14 mouse cellular contexts compared by ENCODE assay signal in the genomic region with DNA sequence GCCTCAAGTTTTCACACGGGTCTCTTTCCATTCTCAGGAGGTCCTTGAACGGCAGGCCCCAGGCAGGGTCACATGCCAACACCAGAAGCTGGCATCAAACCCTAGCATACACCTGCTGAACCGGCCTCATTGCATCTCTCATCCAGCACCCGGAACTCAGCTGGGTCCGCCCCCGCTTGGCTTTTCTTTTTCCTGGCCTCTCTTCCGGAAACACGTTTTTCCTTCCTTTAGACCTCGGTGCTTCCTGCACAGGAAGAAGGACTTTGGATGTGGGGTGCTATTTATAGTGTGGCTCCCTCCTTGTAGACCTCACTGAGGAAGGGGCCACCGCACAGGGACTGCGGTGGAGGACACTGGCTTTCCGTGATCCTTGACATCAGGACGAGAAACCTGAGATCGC. TPM values are rescaled to one million over a fixed set of nuclear protein-coding genes. Genes with fewer than 3 reads are reported as not detected.
DNase-seq lines count a peak whose midpoint lies in the region; ATAC-seq and TF ChIP-seq lines count a peak whose summit lies in the region.
"Had no signal": no experiment of that assay in that cellular context is flagged by ENCODE, and none has a peak within 500 bp of the region (broad histone marks: within the 10 kb centered on the region; RNA-seq: fewer than 3 reads in every experiment).

No protein-coding gene starts in this region.

- H3K9me3 ChIP-seq in lung, embryonic 16.5 days (ENCODE audit: control insufficient read depth, low read length): no peaks in the 10 kb centered on the region
- no peaks in the 10 kb centered on the region for H3K9me3 ChIP-seq in heart, embryonic 13.5 days
- no peaks in the 10 kb centered on the region; the same call in 1 of the 2 replicates for H3K9me3 ChIP-seq in forebrain, embryonic 12.5 days

- TF ChIP-seq POLR2A in kidney, adult 2 months (IDR thresholded peaks at IDR 0.05; ENCODE audit: low read depth, low read length): no peak

- no peak for ATAC-seq in lung, embryonic 16.5 days (ENCODE audit: low read depth)
- ATAC-seq in heart, embryonic 13.5 days (ENCODE audit: extremely low read depth, insufficient number of reproducible peaks, low FRiP score, low TSS enrichment): no peak
- no peak for ATAC-seq in forebrain, embryonic 12.5 days (ENCODE audit: low FRiP score)
- ATAC-seq in monocyte, adult 5-6 weeks (replicated peaks; ENCODE audit: insufficient number of reproducible peaks, low FRiP score, low TSS enrichment, poor library complexity, severe bottlenecking): no peak
- ATAC-seq: forebrain, embryonic 16.5 days; intestine, postnatal 0 days had no signal

- DNase-seq in kidney, adult 2 months: peak; percentile 57
- DNase-seq in kidney, adult 9 months: no peak
- DNase-seq in lung, adult 18-20 months: no peak
- peak; percentile 27 for DNase-seq in heart, postnatal 4 days
- DNase-seq: cerebellum, postnatal 14 days; liver; thymus, adult 2 months had no signal

- no peaks in the 10 kb centered on the region for H3K36me3 ChIP-seq in kidney, adult 2 months (ENCODE audit: control insufficient read depth, insufficient read depth, low read length)
- H3K36me3 ChIP-seq in lung, embryonic 16.5 days (ENCODE audit: control insufficient read depth, insufficient read depth, low read length): no peaks in the 10 kb centered on the region
- H3K36me3 ChIP-seq in heart, embryonic 13.5 days: no peaks in the 10 kb centered on the region
- no peaks in the 10 kb centered on the region for H3K36me3 ChIP-seq in forebrain, embryonic 12.5 days (replicated peaks)

- TF ChIP-seq CTCF in kidney, adult 2 months (conservative IDR thresholded peaks at IDR 0.05; ENCODE audit: insufficient read depth, insufficient read length, low read depth, low read length): no peak

- no peak overlapping the region for H3K27ac ChIP-seq in kidney, adult 2 months (ENCODE audit: insufficient read depth, low read depth, low read length)
- peak overlapping the region; percentile 60; the same call in 1 of the 2 replicates for H3K27ac ChIP-seq in lung, embryonic 16.5 days (ENCODE audit: low read length)
- H3K27ac ChIP-seq in heart, embryonic 13.5 days (replicated peaks): peak overlapping the region; percentile 55; the same call in 1 of the 2 replicates
- no peak overlapping the region for H3K27ac ChIP-seq in forebrain, embryonic 12.5 days
- H3K27ac ChIP-seq: hindbrain, embryonic 14.5 days had no signal

- peak overlapping the region; percentile 17; the same call in 1 of the 2 replicates for H3K4me2 ChIP-seq in lung, embryonic 16.5 days (ENCODE audit: low read depth, low read length)
- peak overlapping the region; percentile 13; the same call in 1 of the 2 replicates for H3K4me2 ChIP-seq in heart, embryonic 13.5 days
- no peak overlapping the region for H3K4me2 ChIP-seq in forebrain, embryonic 12.5 days
- H3K4me2 ChIP-seq: hindbrain, embryonic 14.5 days had no signal

- H3K27me3 ChIP-seq in kidney, adult 2 months (replicated peaks; ENCODE audit: control insufficient read depth, insufficient read depth, low read length): no peaks in the 10 kb centered on the region
- no peaks in the 10 kb centered on the region for H3K27me3 ChIP-seq in lung, embryonic 16.5 days (ENCODE audit: control insufficient read depth, insufficient read depth, low read depth, low read length)
- no peaks in the 10 kb centered on the region for H3K27me3 ChIP-seq in heart, embryonic 13.5 days (replicated peaks)
- peaks cover 3% of the 10 kb centered on the region; the same call in 1 of the 2 replicates for H3K27me3 ChIP-seq in forebrain, embryonic 12.5 days

- H3K4me3 ChIP-seq in kidney, adult 2 months (ENCODE audit: insufficient read depth, low read depth, low read length): no peak overlapping the region
- H3K4me3 ChIP-seq in lung, embryonic 16.5 days (ENCODE audit: low read length): no peak overlapping the region
- H3K4me3 ChIP-seq in heart, embryonic 13.5 days: no peak overlapping the region
- H3K4me3 ChIP-seq in forebrain, embryonic 12.5 days (replicated peaks): no peak overlapping the region

- WGBS in kidney, adult 2 months: 42% methylated on average over 14 of the region's 14 CpGs
- 57% methylated on average over 14 of the region's 14 CpGs for WGBS in lung, embryonic 16.5 days
- 40% methylated on average over 14 of the region's 14 CpGs for WGBS in heart, embryonic 13.5 days
- WGBS in forebrain, embryonic 12.5 days: 89% methylated on average over 14 of the region's 14 CpGs

- no peak overlapping the region for H3K9ac ChIP-seq in lung, embryonic 16.5 days (ENCODE audit: low read length)
- H3K9ac ChIP-seq in heart, embryonic 13.5 days: no peak overlapping the region; the same call in 1 of the 2 replicates
- H3K9ac ChIP-seq in forebrain, embryonic 12.5 days: no peak overlapping the region
- H3K9ac ChIP-seq: hindbrain, embryonic 14.5 days had no signal

- no peaks in the 10 kb centered on the region for H3K4me1 ChIP-seq in kidney, adult 2 months (ENCODE audit: control insufficient read depth, insufficient read depth, low read length)
- peaks cover 40% of the 10 kb centered on the region for H3K4me1 ChIP-seq in lung, embryonic 16.5 days (replicated peaks; ENCODE audit: control insufficient read depth, insufficient read depth, low read length)
- peaks cover 81% of the 10 kb centered on the region for H3K4me1 ChIP-seq in heart, embryonic 13.5 days
- peaks cover 22% of the 10 kb centered on the region for H3K4me1 ChIP-seq in forebrain, embryonic 12.5 days

RNA-seq across cellular contexts. Expression of a gene that starts 46.4 kb away (rescaled TPM):
- polyA plus RNA-seq in kidney, adult 2 months (2012; rRNA removed): 122 and 124 TPM in 2 replicates
- polyA plus RNA-seq in lung, embryonic 16.5 days (2015; fragmentation: Nextera tagmentation; extraction: Ambion mirVana): 268 and 290 TPM in 2 replicates
- 207 and 208 TPM in 2 replicates for polyA plus RNA-seq in heart, embryonic 13.5 days (2015; fragmentation: Nextera tagmentation; extraction: Ambion mirVana)
- total RNA-seq in heart, postnatal 4 days (2021): 100 to 1,000 TPM; 262 to 267 TPM
- 31.6 and 33.9 TPM in 2 replicates for polyA plus RNA-seq in forebrain, embryonic 12.5 days (2016; fragmentation: Nextera tagmentation; extraction: Ambion mirVana)
- 25.1 to 38.6 TPM (median 32.4 TPM) in 3 replicates for total RNA-seq in monocyte, adult 5-6 weeks (2017)

Comparison
In these comparisons a context has a peak if more than half of its experiments do, and no peak if none do; other contexts are left out.
1. DNase-seq: peak in kidney, adult 2 months (single experiment) and heart, postnatal 4 days (single experiment); none in kidney, adult 9 months (single experiment) and lung, adult 18-20 months (0 of 2).
2. H3K27ac ChIP-seq: peak in lung, embryonic 16.5 days (single experiment) and heart, embryonic 13.5 days (single experiment); none in kidney, adult 2 months (single experiment) and forebrain, embryonic 12.5 days (single experiment).